Mouse (Mus musculus): ENCODE results near the gene Mdga1.

DNA sequence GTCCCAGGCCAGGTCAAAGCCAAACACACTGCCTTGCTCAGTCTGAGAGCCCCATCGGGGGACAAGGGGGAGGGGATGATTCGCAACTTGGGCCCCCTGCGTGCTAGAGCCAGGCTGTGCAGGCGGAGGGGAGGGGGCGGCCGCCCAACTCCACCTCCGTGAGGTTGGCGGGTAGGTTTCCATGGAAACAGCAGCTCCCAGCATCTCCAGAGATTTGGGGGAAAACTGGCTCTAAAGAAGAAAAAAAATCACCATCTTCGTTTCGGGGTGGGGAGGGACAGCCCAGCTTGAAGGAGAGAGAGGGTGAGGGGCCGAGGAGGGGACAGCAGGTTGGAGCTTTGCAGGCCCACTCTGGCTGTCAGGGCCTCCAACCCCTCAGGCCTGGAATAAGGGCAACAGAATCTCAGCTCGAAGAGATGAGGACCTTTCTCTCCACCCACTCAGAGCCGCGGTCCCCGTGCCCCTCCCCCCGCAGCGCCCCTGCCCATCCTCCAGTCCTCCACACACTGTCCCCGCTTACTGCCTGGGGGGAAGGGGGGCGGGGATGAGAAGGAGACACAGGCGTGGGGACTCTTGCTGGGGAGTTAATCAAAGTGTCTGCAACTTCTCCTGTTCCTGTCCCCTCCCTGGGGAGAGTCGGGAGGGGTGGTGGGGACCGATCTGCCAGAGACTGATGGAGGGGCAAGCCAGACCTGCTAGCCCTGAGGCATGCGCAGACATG, 174.7 kb downstream of the Mdga1 start:
- TF ChIP-seq TAL1 (IDR thresholded peaks at IDR 0.05; ENCODE audit: low read length) (no peak), GATA1 (IDR thresholded peaks at IDR 0.05; ENCODE audit: low read length) (no peak)

Measured in erythroblast, embryonic 14.5 days (primary cell).